Mouse (Mus musculus) central nervous system, embryonic 11.5 days (tissue): ENCODE results near the gene Tmem119. TPM values are rescaled to one million over a fixed set of nuclear protein-coding genes. Genes with fewer than 3 reads are reported as not detected.

Experiments
- polyA plus RNA-seq: library from polyadenylated mRNA; depleted of rRNA; stranded (reverse); fragments of >200 nt; gene quantifications from 2 replicates; pipeline ENCODE4 v1.2.3, GENCODE M21; 2012; rRNA removed

The Tmem119 gene
- polyA plus RNA-seq, result 11.4 and 34.8 TPM in 2 replicates

DNA sequence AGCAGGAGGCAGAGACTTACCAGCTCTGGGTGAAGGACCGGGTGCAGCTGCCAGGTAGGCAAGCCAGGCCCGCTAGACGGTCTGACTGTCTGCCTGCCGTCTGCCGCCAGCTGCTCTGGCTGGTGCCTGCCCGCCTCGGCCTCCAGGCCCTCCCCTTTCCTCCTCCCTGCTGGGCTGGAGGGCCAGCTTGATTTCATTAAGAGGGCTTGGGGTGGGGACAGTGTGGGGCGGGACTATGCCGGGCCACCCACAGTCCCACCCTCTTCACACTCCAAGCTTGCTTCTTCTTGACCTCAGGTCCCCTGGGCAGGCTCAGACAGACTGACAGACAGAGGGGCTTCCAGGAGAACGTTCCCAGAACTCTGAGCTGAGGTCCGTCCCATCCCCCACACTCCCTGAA is at the start of gene Tmem119:
Gene Tmem119, minus strand, starts transcription at position 237 of the 400 bp plus-strand sequence.

DNA sequence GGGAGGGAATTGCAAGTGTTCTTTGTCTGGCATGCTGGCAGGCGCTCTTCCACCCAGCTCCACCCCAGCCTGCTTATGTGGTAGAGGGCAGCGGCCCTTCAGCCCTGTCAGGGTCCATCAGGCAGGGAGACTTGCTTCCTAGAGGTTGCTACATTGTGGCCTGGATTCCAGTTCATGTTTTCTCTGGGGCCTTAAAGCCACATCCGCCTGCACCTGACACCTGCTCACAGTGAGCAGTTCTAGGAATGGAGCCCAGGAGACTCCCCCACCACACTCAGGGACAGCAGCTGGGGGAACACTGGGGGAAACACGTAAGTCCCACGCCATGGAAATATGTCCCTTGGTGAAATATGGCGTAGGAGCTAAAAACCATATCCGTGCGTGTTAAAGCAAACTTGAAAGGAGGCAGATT is 32.2 kb upstream of the Tmem119 start, which contains the start of gene Selplg:
Gene Selplg, minus strand, starts transcription at position 155 of the 412 bp plus-strand sequence.

DNA sequence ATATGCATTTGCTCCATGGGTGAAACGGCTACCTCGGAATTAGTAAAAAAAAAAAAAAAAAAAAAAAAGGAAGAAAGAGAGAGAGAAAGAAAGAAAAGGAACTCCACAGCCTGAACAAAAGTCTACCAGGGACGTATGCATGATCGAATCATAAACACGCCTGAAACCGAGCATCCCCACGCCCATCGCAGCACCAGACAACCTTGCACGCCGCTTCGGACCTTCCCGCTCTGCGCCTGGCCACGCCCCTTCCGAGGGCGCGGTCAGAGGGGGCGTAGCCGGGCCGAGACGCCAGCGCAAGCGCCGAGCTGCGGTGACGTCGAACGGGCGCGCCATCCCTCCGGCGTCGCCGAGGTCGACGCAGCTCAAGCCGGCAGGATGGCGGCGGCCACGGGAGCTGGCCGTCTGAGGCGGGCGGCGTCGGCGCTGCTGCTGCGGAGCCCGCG is 27.8 kb downstream of the Tmem119 start, which contains the start of the genes Sart3 and Iscu:
Gene Sart3, minus strand, starts transcription at position 61 of the 446 bp plus-strand sequence.
Gene Iscu, plus strand, starts transcription at position 299 of the 446 bp plus-strand sequence.

Other genes starting within 250 kb of the Tmem119 start
- 1.4 and 2.6 TPM in 2 replicates for gene Cmklr1, start 150.1 kb downstream of the Tmem119 start, polyA plus RNA-seq
- not detected in 2 replicates for gene 1700069L16Rik, start 75.7 kb downstream of the Tmem119 start, polyA plus RNA-seq
- 2.4 and 3.3 TPM in 2 replicates for gene Ficd, start 64.7 kb downstream of the Tmem119 start, polyA plus RNA-seq
- gene Sart3, start 28.0 kb downstream of the Tmem119 start, polyA plus RNA-seq, result 75.6 and 137 TPM in 2 replicates
- 92.1 and 146 TPM in 2 replicates for gene Iscu, start 27.8 kb downstream of the Tmem119 start, polyA plus RNA-seq
- 1.1 and 1.2 TPM in 2 replicates for gene Selplg, start 32.1 kb upstream of the Tmem119 start, polyA plus RNA-seq
- gene Coro1c, start 108.2 kb upstream of the Tmem119 start, polyA plus RNA-seq, result 134 and 165 TPM in 2 replicates
- gene Ssh1, start 193.4 kb upstream of the Tmem119 start, polyA plus RNA-seq, result 13.4 and 17.3 TPM in 2 replicates
- 0.07 TPM in 1 of 2 replicates, not detected in the other for gene Dao, start 203.2 kb upstream of the Tmem119 start, polyA plus RNA-seq